Mouse (Mus musculus): ENCODE measurements around the gene 4430402I18Rik. TPM values are rescaled to one million over a fixed set of nuclear protein-coding genes. Genes with fewer than 3 reads are reported as not detected.

4430402I18Rik gene
- 0.62 TPM for polyA plus RNA-seq (2017; shearing (Covaris generic))

GRCm38 (mm10) chr19:28967652-28968051 lies at the start of gene 4430402I18Rik:
Gene 4430402I18Rik (minus strand): TSS chr19:28967800.

GRCm38 (mm10) chr19:28990194-28990589 lies 22.6 kb upstream of the 4430402I18Rik start, which contains the start of gene Cdc37l1:
Gene Cdc37l1 (plus strand): TSS chr19:28990352.

GRCm38 (mm10) chr19:28963842-28964551 lies 3.6 kb downstream of the 4430402I18Rik start, which contains the start of gene Plpp6:
Gene Plpp6 (plus strand): TSS chr19:28963953.

Other genes starting within 250 kb of the 4430402I18Rik start
- gene Slc1a1, start 132.8 kb downstream of the 4430402I18Rik start, polyA plus RNA-seq (2017; shearing (Covaris generic)) = not detected
- gene Plpp6, start 3.8 kb downstream of the 4430402I18Rik start, polyA plus RNA-seq (2017; shearing (Covaris generic)) = 1.0 TPM
- gene Cdc37l1, start 22.6 kb upstream of the 4430402I18Rik start, polyA plus RNA-seq (2017; shearing (Covaris generic)) = 60.5 TPM
- 24.1 TPM for gene Ak3, start 80.2 kb upstream of the 4430402I18Rik start, polyA plus RNA-seq (2017; shearing (Covaris generic))
- gene Rcl1, start 133.6 kb upstream of the 4430402I18Rik start, polyA plus RNA-seq (2017; shearing (Covaris generic)) = 64.3 TPM